9 mouse cellular contexts compared by ENCODE assay signal in the genomic region with DNA sequence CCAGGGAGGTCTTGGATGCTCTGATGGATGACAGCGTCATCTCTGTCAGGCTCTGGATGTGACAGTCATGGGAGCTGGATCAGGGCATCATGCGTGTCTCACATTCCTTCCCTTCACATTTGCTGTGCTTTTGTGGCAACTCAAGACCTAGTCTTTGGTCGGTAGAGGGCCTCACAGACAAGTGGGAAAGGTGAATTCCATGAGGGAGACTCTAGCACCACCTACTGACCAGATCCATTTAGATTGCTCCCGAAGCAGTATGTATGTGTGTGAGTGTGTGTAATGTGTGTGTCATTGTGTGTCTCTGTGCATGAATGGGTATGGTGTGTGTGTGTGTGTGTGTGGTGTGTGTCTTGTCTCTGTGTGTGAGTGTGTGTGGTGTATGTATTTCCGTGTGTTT. TPM values are rescaled to one million over a fixed set of nuclear protein-coding genes. Genes with fewer than 3 reads are reported as not detected.
DNase-seq lines count a peak whose midpoint lies in the region; ATAC-seq and TF ChIP-seq lines count a peak whose summit lies in the region.
"Had no signal": no experiment of that assay in that cellular context is flagged by ENCODE, and none has a peak within 500 bp of the region (broad histone marks: within the 10 kb centered on the region; RNA-seq: fewer than 3 reads in every experiment).

No protein-coding gene starts in this region.

- no peak overlapping the region for H3K27ac ChIP-seq in liver, embryonic 14.5 days
- H3K27ac ChIP-seq in liver, embryonic 12.5 days = no peak overlapping the region
- H3K27ac ChIP-seq in forebrain, embryonic 13.5 days = no peak overlapping the region
- no peak overlapping the region for H3K27ac ChIP-seq in intestine, embryonic 15.5 days
- no peak overlapping the region for H3K27ac ChIP-seq in left cerebral cortex, adult 2 months
- H3K27ac ChIP-seq: neural tube, embryonic 12.5 days had no signal

- H3K4me2 ChIP-seq in liver, embryonic 14.5 days (ENCODE audit: low read depth) = no peak overlapping the region
- H3K4me2 ChIP-seq in liver, embryonic 12.5 days = no peak overlapping the region
- H3K4me2 ChIP-seq in forebrain, embryonic 13.5 days = no peak overlapping the region
- H3K4me2 ChIP-seq in intestine, embryonic 15.5 days (replicated peaks) = no peak overlapping the region
- H3K4me2 ChIP-seq: neural tube, embryonic 12.5 days had no signal

- no peak for DNase-seq in liver, embryonic 14.5 days (ENCODE audit: low read depth in 3 of 3, low spot score in 3 of 3)
- DNase-seq in adrenal gland, postnatal 14 days = peak; percentile 77
- peak; percentile 62 to 65 for DNase-seq in left cerebral cortex, adult 2 months (ENCODE audit: extremely low spot score in 1 of 2, low spot score in 2 of 2)
- DNase-seq in retina, postnatal 1 day = peak; percentile 87
- no peak for DNase-seq in spleen, postnatal 10 days (ENCODE audit: low spot score in 2 of 2)

- H3K9ac ChIP-seq in liver, embryonic 14.5 days (replicated peaks) = no peak overlapping the region
- no peak overlapping the region for H3K9ac ChIP-seq in liver, embryonic 12.5 days
- no peak overlapping the region for H3K9ac ChIP-seq in forebrain, embryonic 13.5 days
- H3K9ac ChIP-seq in intestine, embryonic 15.5 days = no peak overlapping the region
- H3K9ac ChIP-seq: neural tube, embryonic 12.5 days had no signal

- ATAC-seq in liver, embryonic 14.5 days (ENCODE audit: insufficient read depth) = no peak
- no peak for ATAC-seq in liver, embryonic 12.5 days
- peak; percentile 43; the same call in 1 of the 2 replicates for ATAC-seq in forebrain, embryonic 13.5 days
- peak; percentile 39; the same call in 1 of the 2 replicates for ATAC-seq in intestine, embryonic 15.5 days

- no peak for TF ChIP-seq EP300 in liver, embryonic 14.5 days (IDR thresholded peaks at IDR 0.05; ENCODE audit: low read depth)

- no peak overlapping the region for H3K4me3 ChIP-seq in liver, embryonic 14.5 days (ENCODE audit: insufficient read depth in 1 of 2, low read depth in 2 of 2, low read length in 2 of 2)
- no peak overlapping the region for H3K4me3 ChIP-seq in liver, embryonic 12.5 days
- H3K4me3 ChIP-seq in forebrain, embryonic 13.5 days = no peak overlapping the region
- no peak overlapping the region for H3K4me3 ChIP-seq in intestine, embryonic 15.5 days (replicated peaks)
- no peak overlapping the region for H3K4me3 ChIP-seq in left cerebral cortex, adult 2 months
- H3K4me3 ChIP-seq: neural tube, embryonic 12.5 days had no signal

- no peaks in the 10 kb centered on the region for H3K4me1 ChIP-seq in liver, embryonic 14.5 days (replicated peaks; ENCODE audit: control insufficient read depth in 2 of 2, insufficient read depth in 2 of 2, low read length in 1 of 2)
- no peaks in the 10 kb centered on the region for H3K4me1 ChIP-seq in liver, embryonic 12.5 days
- no peaks in the 10 kb centered on the region for H3K4me1 ChIP-seq in forebrain, embryonic 13.5 days
- no peaks in the 10 kb centered on the region for H3K4me1 ChIP-seq in intestine, embryonic 15.5 days (replicated peaks)
- H3K4me1 ChIP-seq: neural tube, embryonic 12.5 days had no signal

- no peaks in the 10 kb centered on the region for H3K36me3 ChIP-seq in liver, embryonic 14.5 days (replicated peaks; ENCODE audit: control insufficient read depth, insufficient read depth, low read depth)
- H3K36me3 ChIP-seq in liver, embryonic 12.5 days = 0 out of 2 replicates have a peak, but pooled peaks cover 4% of the 10 kb centered on the region
- peaks cover 64% of the 10 kb centered on the region for H3K36me3 ChIP-seq in forebrain, embryonic 13.5 days (ENCODE audit: poor library complexity, severe bottlenecking)
- H3K36me3 ChIP-seq in intestine, embryonic 15.5 days = peaks cover 28% of the 10 kb centered on the region

- intact Hi-C loops in left cerebral cortex, adult 2 months (cut with DNase I) = loop anchor here (1.0 kb wide), 1 partner anchor 98 kb away; no protein-coding TSS in a partner anchor

- peak; percentile 79 for TF ChIP-seq CTCF in liver, embryonic 14.5 days (IDR thresholded peaks at IDR 0.05; ENCODE audit: low read depth)
- peak; percentile 90 for TF ChIP-seq CTCF in left cerebral cortex, adult 2 months (IDR thresholded peaks at IDR 0.05)

- WGBS in liver, embryonic 14.5 days (ENCODE audit: insufficient replicate concordance) = 48% methylated on average over 5 of the region's 5 CpGs
- 54% methylated on average over 5 of the region's 5 CpGs for WGBS in liver, embryonic 12.5 days (ENCODE audit: insufficient replicate concordance)
- WGBS in forebrain, embryonic 13.5 days = 46% methylated on average over 5 of the region's 5 CpGs
- 54% methylated on average over 5 of the region's 5 CpGs for WGBS in intestine, embryonic 15.5 days

- H3K9me3 ChIP-seq in liver, embryonic 14.5 days (ENCODE audit: control insufficient read depth, low read length) = no peaks in the 10 kb centered on the region
- H3K9me3 ChIP-seq in liver, embryonic 12.5 days (replicated peaks) = no peaks in the 10 kb centered on the region
- H3K9me3 ChIP-seq in forebrain, embryonic 13.5 days (replicated peaks) = no peaks in the 10 kb centered on the region
- H3K9me3 ChIP-seq in intestine, embryonic 15.5 days = no peaks in the 10 kb centered on the region
- H3K9me3 ChIP-seq: neural tube, embryonic 12.5 days had no signal

- no peaks in the 10 kb centered on the region for H3K27me3 ChIP-seq in liver, embryonic 14.5 days (ENCODE audit: control insufficient read depth, insufficient read depth, low read length)
- H3K27me3 ChIP-seq in liver, embryonic 12.5 days (replicated peaks) = no peaks in the 10 kb centered on the region
- no peaks in the 10 kb centered on the region for H3K27me3 ChIP-seq in forebrain, embryonic 13.5 days
- H3K27me3 ChIP-seq in intestine, embryonic 15.5 days (replicated peaks) = no peaks in the 10 kb centered on the region
- H3K27me3 ChIP-seq: neural tube, embryonic 12.5 days had no signal

RNA-seq across cellular contexts. Expression of gene Fbln1, which starts 43.5 kb away (rescaled TPM):
- polyA plus RNA-seq in liver, embryonic 14.5 days (2012; rRNA removed) = 5.2 and 5.4 TPM in 2 replicates
- 4.9 and 6.0 TPM in 2 replicates for polyA plus RNA-seq in liver, embryonic 14.5 days (2014; fragmentation: Nextera tagmentation; extraction: Ambion mirVana)
- 18.1 and 19.5 TPM in 2 replicates for polyA plus RNA-seq in liver, embryonic 12.5 days (2016; fragmentation: Nextera tagmentation; extraction: Ambion mirVana)
- 45.3 and 47.0 TPM in 2 replicates for total RNA-seq in adrenal gland, postnatal 14 days (2021)
- 62.1 and 63.3 TPM in 2 replicates for polyA plus RNA-seq in forebrain, embryonic 13.5 days (2015; fragmentation: Nextera tagmentation; extraction: Ambion mirVana)
- polyA plus RNA-seq in intestine, embryonic 15.5 days (2015; fragmentation: Nextera tagmentation; extraction: Ambion mirVana) = 184 and 194 TPM in 2 replicates
- 10 to 100 TPM; 11.4 to 14.4 TPM for total RNA-seq in left cerebral cortex, adult 2 months (2021)

Comparison
In these comparisons a context has a peak if more than half of its experiments do, and no peak if none do; other contexts are left out.
1. ATAC-seq: peak in forebrain, embryonic 13.5 days (single experiment) and intestine, embryonic 15.5 days (single experiment); none in liver, embryonic 14.5 days (single experiment) and liver, embryonic 12.5 days (single experiment).
2. DNase-seq: peak in adrenal gland, postnatal 14 days (single experiment), left cerebral cortex, adult 2 months (2 of 2) and retina, postnatal 1 day (single experiment); none in liver, embryonic 14.5 days (0 of 3) and spleen, postnatal 10 days (0 of 2).